Mouse (Mus musculus): ENCODE measurements around the gene Amn.

GRCm38 (mm10) chr12:111321832-111322231 lies 50.9 kb downstream of the Amn start:
- no peak for TF ChIP-seq CTCF (IDR thresholded peaks at IDR 0.05; ENCODE audit: extremely low read depth, insufficient read length, insufficient replicate concordance, low read depth, low read length)
- no peak for TF ChIP-seq POLR2A (IDR thresholded peaks at IDR 0.05; ENCODE audit: low read depth, low read length)
